Mouse (Mus musculus) heart, adult 2 months (tissue): ENCODE measurements around the gene Pam. TPM values are rescaled to one million over a fixed set of nuclear protein-coding genes. Genes with fewer than 3 reads are reported as not detected.

ENCODE experiments used
- DNase-seq, 2 experiments: peaks; one replicate each; pipeline ENCODE4 v3.0.0; 2021
- H3K27ac ChIP-seq: fragments of 200-600 bp; 2 replicates; pipeline ENCODE4 v1.8.1; 2022
- H3K27me3 ChIP-seq: fragments of 200-500 bp; 2 replicates; pipeline ENCODE4 v1.6.1; 2012; ENCODE audit warnings: mild to moderate bottlenecking, low read length, inconsistent platforms, mixed read lengths; ENCODE audit not compliant: control insufficient read depth, insufficient read depth
- H3K36me3 ChIP-seq: fragments of 200-500 bp; 2 replicates; pipeline ENCODE4 v1.6.1; 2012; ENCODE audit warnings: low read length, inconsistent platforms; ENCODE audit not compliant: control insufficient read depth, insufficient read depth
- H3K4me1 ChIP-seq: fragments of 200-500 bp; 2 replicates; pipeline ENCODE4 v1.6.1; 2011; ENCODE audit warnings: low read length; ENCODE audit not compliant: control insufficient read depth, insufficient read depth
- H3K4me3 ChIP-seq: fragments of 200-600 bp; 2 replicates; pipeline ENCODE4 v1.8.1; 2022
- H3K79me2 ChIP-seq: fragments of 200-500 bp; replicated peaks from 2 replicates; pipeline ENCODE4 v1.6.1; 2012; ENCODE audit warnings: mild to moderate bottlenecking, inconsistent platforms, low read length, moderate library complexity, mixed read lengths; ENCODE audit not compliant: control insufficient read depth, insufficient read depth
- H3K9ac ChIP-seq: fragments of 200-500 bp; 2 replicates; pipeline ENCODE4 v1.6.1; 2012; ENCODE audit warnings: low read depth, mild to moderate bottlenecking, control low read depth, inconsistent platforms, low read length, mixed read lengths
- CTCF ChIP-seq: fragments of 200-600 bp; IDR thresholded peaks from 2 replicates; pipeline ENCODE4 v1.8.1; 2022; ENCODE audit warnings: antibody characterized with exemption, mild to moderate bottlenecking, moderate library complexity
- EP300 ChIP-seq: fragments of 200-500 bp; IDR thresholded peaks from 2 replicates; pipeline ENCODE4 v1.6.1; 2011; ENCODE audit warnings: low read depth, low read length, control low read depth; ENCODE audit not compliant: insufficient read depth
- POLR2A ChIP-seq: fragments of 200-500 bp; IDR thresholded peaks from 2 replicates; pipeline ENCODE4 v1.6.1; 2011; ENCODE audit warnings: mild to moderate bottlenecking, low read depth, low read length, control low read depth; ENCODE audit not compliant: insufficient read depth
- WGBS: fragments of 180-500 bp; shearing (Covaris S2); methylation state at CpG from one replicate; pipeline ENCODE4 v1.1.7; 2018; 5-methylcytosine and 5-hydroxymethylcytosine counted together
- intact Hi-C: fragments of 180-260 bp; cut with DNase I; formaldehyde crosslinking; loops from one replicate; pipeline ENCODE4 v1.15.1; 2025
- polyA plus RNA-seq: library from polyadenylated mRNA; depleted of rRNA; stranded (reverse); fragments of >200 nt; gene quantifications from 2 replicates; pipeline ENCODE4 v1.2.3, GENCODE M21; 2012
- total RNA-seq, 2 experiments: library from RNA; stranded (reverse); gene quantifications; 2 replicates each; pipeline ENCODE4 v1.2.3; 2021

The Pam gene
- total and polyA plus RNA-seq, 3 experiments: 313 to 641 (median 593) TPM

DNA sequence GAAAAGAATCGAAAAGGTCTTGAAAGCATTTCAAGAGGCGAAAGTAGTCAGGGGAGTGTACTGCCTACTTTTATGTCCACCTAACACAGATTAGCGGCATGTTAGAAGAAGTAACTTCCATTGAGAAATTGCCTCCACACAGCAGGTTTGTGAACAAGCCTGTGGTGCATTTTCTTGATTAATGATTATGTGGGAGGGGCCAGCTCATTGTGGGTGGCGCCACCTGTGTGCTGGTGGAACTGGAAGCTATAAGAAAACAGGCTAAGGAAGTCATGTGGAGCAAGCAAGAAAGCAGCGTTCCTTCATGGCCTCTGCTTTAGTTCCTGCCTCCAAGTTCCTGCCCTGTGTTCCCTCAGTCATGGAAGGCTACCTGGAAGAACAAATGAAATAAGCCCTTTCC is 67.0 kb downstream of the Pam start:
- Histone ChIP-seq H3K79me2 (no peaks in the 10 kb centered on the region), H3K9ac (no peak overlapping the region), H3K27me3 (no peaks in the 10 kb centered on the region), H3K4me1 (no peaks in the 10 kb centered on the region), H3K27ac (no peak overlapping the region), H3K36me3 (peaks cover 2% of the 10 kb centered on the region; the same call in 1 of the 2 replicates), H3K4me3 (no peak overlapping the region)
- no peak for TF ChIP-seq CTCF
- no peak for TF ChIP-seq EP300
- TF ChIP-seq POLR2A: no peak
- DNase-seq: no peak
- intact Hi-C loops: no loop called here
- 85% methylated on average over 5 of the region's 5 CpGs for WGBS

GRCm38 (mm10) chr1:98027959-98028358 is 67.5 kb downstream of the Pam start:
- WGBS: 79% methylated on average over 4 of the region's 4 CpGs
- Histone ChIP-seq H3K27ac (no peak overlapping the region), H3K9ac (no peak overlapping the region), H3K79me2 (no peaks in the 10 kb centered on the region), H3K36me3 (peaks cover 2% of the 10 kb centered on the region; the same call in 1 of the 2 replicates), H3K4me3 (no peak overlapping the region), H3K27me3 (no peaks in the 10 kb centered on the region), H3K4me1 (no peaks in the 10 kb centered on the region)
- intact Hi-C loops: no loop called here
- no peak for DNase-seq
- TF ChIP-seq POLR2A (no peak), EP300 (no peak), CTCF (no peak)

- no peak overlapping the region for H3K27ac ChIP-seq
- H3K9ac ChIP-seq: no peak overlapping the region
- H3K4me1 ChIP-seq: no peaks in the 10 kb centered on the region
- H3K4me3 ChIP-seq: no peak overlapping the region
- no peaks in the 10 kb centered on the region for H3K79me2 ChIP-seq
- no peak for DNase-seq
- TF ChIP-seq CTCF (no peak), POLR2A (no peak), EP300 (no peak)
- intact Hi-C loops: no loop called here
- WGBS: 60% methylated on average over 6 of the region's 6 CpGs
- no peaks in the 10 kb centered on the region for H3K27me3 ChIP-seq
- H3K36me3 ChIP-seq: peaks cover 2% of the 10 kb centered on the region; the same call in 1 of the 2 replicates
These were observed 69.4 kb downstream of the Pam start for GRCm38 (mm10) chr1:98025924-98026640.

DNA sequence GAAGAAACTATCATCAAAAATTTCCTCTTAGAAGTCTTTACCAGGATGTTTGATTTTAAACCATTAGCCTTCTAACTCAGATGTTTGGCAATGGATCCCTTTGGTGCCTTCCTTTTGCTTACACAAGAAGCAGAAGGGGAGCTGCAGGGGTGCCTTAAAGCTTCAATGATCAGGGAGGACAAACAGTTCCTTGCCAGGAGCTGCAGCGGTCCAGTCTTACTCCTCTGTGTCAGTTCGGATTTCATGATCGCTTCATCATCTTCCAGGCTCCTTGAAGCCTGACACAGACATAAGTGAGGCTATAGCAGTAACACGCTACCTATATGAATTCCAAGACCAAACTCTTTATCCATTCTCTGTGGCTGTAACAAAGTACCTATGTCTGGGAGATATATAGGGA is 71.6 kb downstream of the Pam start:
- Histone ChIP-seq H3K79me2 (no peaks in the 10 kb centered on the region; the same call in 1 of the 2 replicates), H3K27ac (no peak overlapping the region), H3K4me3 (no peak overlapping the region), H3K36me3 (no peaks in the 10 kb centered on the region), H3K27me3 (no peaks in the 10 kb centered on the region), H3K9ac (no peak overlapping the region), H3K4me1 (no peaks in the 10 kb centered on the region)
- TF ChIP-seq POLR2A (no peak), EP300 (no peak), CTCF (no peak)
- DNase-seq: no peak
- intact Hi-C loops: no loop called here
- 94% methylated on average over 4 of the region's 4 CpGs for WGBS

- Histone ChIP-seq H3K79me2 (no peaks in the 10 kb centered on the region; the same call in 1 of the 2 replicates), H3K9ac (no peak overlapping the region), H3K27me3 (no peaks in the 10 kb centered on the region), H3K36me3 (no peaks in the 10 kb centered on the region), H3K27ac (no peak overlapping the region), H3K4me3 (no peak overlapping the region), H3K4me1 (no peaks in the 10 kb centered on the region)
- DNase-seq: no peak
- WGBS: 89% methylated on average over 9 of the region's 9 CpGs
- intact Hi-C loops: no loop called here
- no peak for TF ChIP-seq POLR2A
- no peak for TF ChIP-seq CTCF
- TF ChIP-seq EP300: no peak
These were observed 76.5 kb downstream of the Pam start for GRCm38 (mm10) chr1:98018987-98019386.
